Mouse (Mus musculus): Measurements from ENCODE around the gene Gm14434.
"Not testable (repeated sequence)": the region's sequence is repeated elsewhere in the genome, so short reads cannot be mapped to it uniquely, and the experiment has no call there.

DNA sequence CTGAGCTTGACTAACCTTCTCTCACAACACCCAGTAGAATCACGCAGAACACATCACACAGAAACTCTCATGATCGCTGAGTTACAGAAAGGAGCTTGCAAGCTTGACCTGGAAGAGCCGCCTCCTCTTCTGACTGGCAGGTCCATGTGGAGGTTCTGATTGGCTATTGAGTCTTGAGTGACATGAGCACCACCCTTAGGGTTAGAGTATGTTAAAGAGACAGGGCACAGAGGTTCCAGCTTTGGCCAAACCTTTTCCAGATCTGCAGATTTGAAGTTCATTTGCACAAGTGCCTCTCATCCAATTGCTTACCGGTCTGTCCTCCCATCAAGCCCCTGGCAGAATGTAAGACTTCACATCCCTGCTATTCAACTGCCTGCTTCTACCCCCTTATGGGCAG, at the start of gene Gm14434:
- not testable (repeated sequence) for TF ChIP-seq CTCF, EP300 (IDR thresholded peaks at IDR 0.05; ENCODE audit: low read depth)
